Mouse (Mus musculus) G1E (cell line): ENCODE results near the gene Efhd2. TPM values are rescaled to one million over a fixed set of nuclear protein-coding genes. Genes with fewer than 3 reads are reported as not detected.

Experiments used
- ATAC-seq: 2 replicates; pipeline ENCODE4 v1.8.0; 2016; ENCODE audit warnings: mild to moderate bottlenecking; ENCODE audit not compliant: insufficient number of reproducible peaks, poor library complexity, low FRiP score, severe bottlenecking; ENCODE audit errors: extremely low read depth
- DNase-seq: peaks from one replicate; pipeline ENCODE4 v3.0.0; 2012; ENCODE audit warnings: low spot score
- H3K27me3 ChIP-seq: 2 replicates; pipeline ENCODE4 v1.6.1; 2012; ENCODE audit warnings: mild to moderate bottlenecking, low read length, inconsistent platforms; ENCODE audit not compliant: insufficient read depth
- H3K36me3 ChIP-seq: replicated peaks from 2 replicates; pipeline ENCODE3; 2012; ENCODE audit warnings: mild to moderate bottlenecking, inconsistent platforms
- H3K4me1 ChIP-seq: 2 replicates; pipeline ENCODE4 v1.6.1; 2012; ENCODE audit warnings: low read depth, low read length, inconsistent platforms, mixed read lengths; ENCODE audit not compliant: insufficient read depth
- H3K4me3 ChIP-seq: 2 replicates; pipeline ENCODE4 v1.5.1; 2012; ENCODE audit warnings: low read depth, mild to moderate bottlenecking, inconsistent platforms, low read length, moderate library complexity, mixed read lengths
- H3K9me3 ChIP-seq: replicated peaks from 2 replicates; pipeline ENCODE4 v1.6.1; 2012; ENCODE audit warnings: inconsistent platforms
- CTCF ChIP-seq: IDR thresholded peaks from 2 replicates; pipeline ENCODE4 v1.5.1; 2012; ENCODE audit warnings: low read depth, low read length, inconsistent platforms, mixed read lengths
- GATA1 ChIP-seq: IDR thresholded peaks from 2 replicates; pipeline ENCODE4 v1.6.1; 2012; ENCODE audit warnings: borderline replicate concordance, low read length, inconsistent platforms, mixed read lengths
- GATA2 ChIP-seq: IDR thresholded peaks from 2 replicates; pipeline ENCODE4 v1.6.1; 2012; ENCODE audit warnings: low read depth, low read length, inconsistent platforms, borderline replicate concordance
- POLR2AphosphoS5 ChIP-seq: IDR thresholded peaks from 2 replicates; pipeline ENCODE4 v1.6.1; 2012; ENCODE audit warnings: low read depth, low read length, inconsistent platforms; ENCODE audit not compliant: insufficient replicate concordance
- TAL1 ChIP-seq: conservative IDR thresholded peaks from 2 replicates; pipeline ENCODE4 v1.6.1; 2012; ENCODE audit warnings: low read depth, low read length, inconsistent platforms, mixed read lengths
- polyA plus RNA-seq: library from polyadenylated mRNA; stranded (reverse); fragments of >175 nt; gene quantifications from 2 replicates; pipeline ENCODE4 v1.2.3, GENCODE M21; 2012
- total RNA-seq, 2 experiments: library from RNA; stranded (forward) in 1 of 2; stranded (reverse) in 1 of 2; fragments of 200-1000 nt in 1 of 2; fragments of >200 nt in 1 of 2; fragmentation: Nextera tagmentation in 1 of 2; gene quantifications; 2 replicates each; pipeline ENCODE4 v1.2.3; 2014 to 2017

Gene Efhd2
- total and polyA plus RNA-seq, 3 experiments = 31.9 to 56.1 (median 37.3) TPM

- no peak for TF ChIP-seq POLR2AphosphoS5
- TF ChIP-seq GATA2 = no peak
- no peak for TF ChIP-seq CTCF
- no peak for TF ChIP-seq TAL1
- no peak for TF ChIP-seq GATA1
- Histone ChIP-seq H3K4me3 (no peak overlapping the region), H3K9me3 (no peaks in the 10 kb centered on the region), H3K27me3 (no peaks in the 10 kb centered on the region), H3K36me3 (peaks cover 99% of the 10 kb centered on the region), H3K4me1 (peaks cover 41% of the 10 kb centered on the region)
- no peak for ATAC-seq
- no peak for DNase-seq
These were observed 6.7 kb downstream of the Efhd2 start for GRCm38 (mm10) chr4:141868051-141868450.

- no peak for DNase-seq
- ATAC-seq = no peak
- H3K9me3 ChIP-seq = no peaks in the 10 kb centered on the region
- TF ChIP-seq POLR2AphosphoS5 = no peak
- TF ChIP-seq TAL1 = no peak
- no peak for TF ChIP-seq GATA2
- TF ChIP-seq GATA1 = no peak
- no peak for TF ChIP-seq CTCF
- H3K27me3 ChIP-seq = no peaks in the 10 kb centered on the region
- peaks cover 99% of the 10 kb centered on the region for H3K36me3 ChIP-seq
- H3K4me1 ChIP-seq = peaks cover 36% of the 10 kb centered on the region
- H3K4me3 ChIP-seq = no peak overlapping the region
These were observed 7.2 kb downstream of the Efhd2 start for GRCm38 (mm10) chr4:141867498-141867897.

GRCm38 (mm10) chr4:141866933-141867490 is 7.7 kb downstream of the Efhd2 start:
- DNase-seq (no peak), ATAC-seq (no peak)
- H3K4me1 ChIP-seq = peaks cover 31% of the 10 kb centered on the region
- H3K36me3 ChIP-seq = peaks cover 99% of the 10 kb centered on the region
- no peaks in the 10 kb centered on the region for H3K9me3 ChIP-seq
- no peak overlapping the region for H3K4me3 ChIP-seq
- TF ChIP-seq TAL1 (no peak), POLR2AphosphoS5 (no peak), GATA1 (no peak), GATA2 (no peak), CTCF (no peak)
- no peaks in the 10 kb centered on the region for H3K27me3 ChIP-seq

GRCm38 (mm10) chr4:141865600-141865999 is 9.1 kb downstream of the Efhd2 start:
- ATAC-seq = no peak
- H3K4me1 ChIP-seq = peaks cover 19% of the 10 kb centered on the region
- peaks cover 99% of the 10 kb centered on the region for H3K36me3 ChIP-seq
- TF ChIP-seq CTCF (no peak), GATA1 (no peak), POLR2AphosphoS5 (no peak), GATA2 (no peak), TAL1 (no peak)
- no peaks in the 10 kb centered on the region for H3K9me3 ChIP-seq
- no peak for DNase-seq
- no peaks in the 10 kb centered on the region for H3K27me3 ChIP-seq
- H3K4me3 ChIP-seq = no peak overlapping the region

- peaks cover 17% of the 10 kb centered on the region for H3K4me1 ChIP-seq
These were observed 9.7 kb downstream of the Efhd2 start for GRCm38 (mm10) chr4:141865006-141865405.

GRCm38 (mm10) chr4:141864506-141864905 is 10.2 kb downstream of the Efhd2 start:
- H3K4me1 ChIP-seq = peaks cover 12% of the 10 kb centered on the region
- no peak for DNase-seq
- H3K4me3 ChIP-seq = no peak overlapping the region
- H3K9me3 ChIP-seq = no peaks in the 10 kb centered on the region
- peaks cover 99% of the 10 kb centered on the region for H3K36me3 ChIP-seq
- ATAC-seq = no peak
- TF ChIP-seq TAL1 (no peak), CTCF (no peak), POLR2AphosphoS5 (no peak), GATA2 (no peak), GATA1 (no peak)
- H3K27me3 ChIP-seq = no peaks in the 10 kb centered on the region

More at GRCm38 (mm10) chr4:141865006-141865405, 9.7 kb downstream of the Efhd2 start:
- ATAC-seq (no peak), DNase-seq (no peak)
- TF ChIP-seq GATA1 (no peak), CTCF (no peak), GATA2 (no peak), POLR2AphosphoS5 (no peak), TAL1 (no peak)
- Histone ChIP-seq H3K4me3 (no peak overlapping the region), H3K9me3 (no peaks in the 10 kb centered on the region), H3K27me3 (no peaks in the 10 kb centered on the region), H3K36me3 (peaks cover 99% of the 10 kb centered on the region)

- Histone ChIP-seq H3K27me3 (no peaks in the 10 kb centered on the region), H3K4me3 (no peak overlapping the region), H3K9me3 (no peaks in the 10 kb centered on the region), H3K36me3 (peaks cover 99% of the 10 kb centered on the region), H3K4me1 (peaks cover 10% of the 10 kb centered on the region)
- no peak for ATAC-seq
- no peak for DNase-seq
- TF ChIP-seq CTCF (no peak), POLR2AphosphoS5 (no peak), GATA1 (no peak), GATA2 (no peak), TAL1 (no peak)
These were observed 10.9 kb downstream of the Efhd2 start for GRCm38 (mm10) chr4:141863726-141864280.
